Mouse (Mus musculus) liver, embryonic 12.5 days (tissue): ENCODE measurements at regions not wholly inside any gene's neighbourhood (a gene's known extent, or its start where the extent isn't known, plus 50 kb on each side); places are given as distances from the start of the nearest gene placed in this dataset.

Experiments used
- ATAC-seq: fragments of 200-750 bp; cut with Nextera tagmentation; 2 replicates; pipeline ENCODE4 v1.8.0; 2017; ENCODE audit warnings: moderate number of reproducible peaks, mild to moderate bottlenecking, moderate library complexity
- H3K27ac ChIP-seq: fragments of 300-500 bp; sonication (generic); 2 replicates; pipeline ENCODE4 v1.5.1; 2016; ENCODE audit warnings: mild to moderate bottlenecking
- H3K27me3 ChIP-seq: fragments of 300-500 bp; sonication (generic); replicated peaks from 2 replicates; pipeline ENCODE4 v1.6.1; 2016; ENCODE audit warnings: mild to moderate bottlenecking, moderate library complexity
- H3K36me3 ChIP-seq: fragments of 300-500 bp; sonication (generic); 2 replicates; pipeline ENCODE4 v1.6.1; 2016; ENCODE audit warnings: mild to moderate bottlenecking, moderate library complexity
- H3K4me1 ChIP-seq: fragments of 300-500 bp; sonication (generic); 2 replicates; pipeline ENCODE4 v1.6.1; 2016
- H3K4me2 ChIP-seq: fragments of 300-500 bp; sonication (generic); 2 replicates; pipeline ENCODE4 v1.6.1; 2016; ENCODE audit warnings: mild to moderate bottlenecking, moderate library complexity
- H3K4me3 ChIP-seq: fragments of 300-500 bp; sonication (generic); 2 replicates; pipeline ENCODE4 v1.5.1; 2016; ENCODE audit warnings: mild to moderate bottlenecking, moderate library complexity
- H3K9ac ChIP-seq: fragments of 300-500 bp; sonication (generic); 2 replicates; pipeline ENCODE4 v1.6.1; 2016; ENCODE audit warnings: mild to moderate bottlenecking, moderate library complexity
- H3K9me3 ChIP-seq: fragments of 300-500 bp; sonication (generic); replicated peaks from 2 replicates; pipeline ENCODE4 v1.6.1; 2016; ENCODE audit warnings: mild to moderate bottlenecking, moderate library complexity
- WGBS: fragments of 180-500 bp; shearing (Covaris S2); methylation state at CpG from one replicate; pipeline ENCODE4 v1.1.7; 2016; ENCODE audit not compliant: insufficient replicate concordance; 5-methylcytosine and 5-hydroxymethylcytosine counted together

DNA sequence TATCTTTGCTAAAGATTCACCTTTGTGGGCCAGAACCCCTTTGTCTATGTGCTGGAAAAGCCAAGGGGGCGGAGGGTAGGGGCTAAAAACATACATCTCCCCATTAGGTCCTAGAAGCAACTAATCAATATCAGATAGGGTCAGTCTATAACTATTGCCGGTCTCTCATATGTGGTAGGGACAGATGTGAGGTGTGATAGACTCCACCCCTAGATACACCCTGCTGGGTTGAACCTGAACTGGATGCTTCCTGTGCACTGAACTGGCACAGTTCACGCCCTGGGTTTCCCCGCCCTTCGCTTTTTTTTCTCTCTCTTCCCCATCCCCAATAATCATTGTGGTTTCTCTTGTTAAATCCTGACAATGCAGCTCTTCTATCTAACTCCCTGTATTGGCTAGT is 270.3 kb upstream of the Gpc5 start:
- WGBS = 52% methylated on average over 5 of the region's 5 CpGs
- H3K4me1 ChIP-seq = no peaks in the 10 kb centered on the region; the same call in 1 of the 2 replicates
- H3K4me3 ChIP-seq = no peak overlapping the region
- ATAC-seq = no peak
- H3K4me2 ChIP-seq = no peak overlapping the region
- no peaks in the 10 kb centered on the region for H3K9me3 ChIP-seq
- H3K36me3 ChIP-seq = no peaks in the 10 kb centered on the region
- H3K27me3 ChIP-seq = no peaks in the 10 kb centered on the region
- H3K27ac ChIP-seq = no peak overlapping the region
- H3K9ac ChIP-seq = no peak overlapping the region

DNA sequence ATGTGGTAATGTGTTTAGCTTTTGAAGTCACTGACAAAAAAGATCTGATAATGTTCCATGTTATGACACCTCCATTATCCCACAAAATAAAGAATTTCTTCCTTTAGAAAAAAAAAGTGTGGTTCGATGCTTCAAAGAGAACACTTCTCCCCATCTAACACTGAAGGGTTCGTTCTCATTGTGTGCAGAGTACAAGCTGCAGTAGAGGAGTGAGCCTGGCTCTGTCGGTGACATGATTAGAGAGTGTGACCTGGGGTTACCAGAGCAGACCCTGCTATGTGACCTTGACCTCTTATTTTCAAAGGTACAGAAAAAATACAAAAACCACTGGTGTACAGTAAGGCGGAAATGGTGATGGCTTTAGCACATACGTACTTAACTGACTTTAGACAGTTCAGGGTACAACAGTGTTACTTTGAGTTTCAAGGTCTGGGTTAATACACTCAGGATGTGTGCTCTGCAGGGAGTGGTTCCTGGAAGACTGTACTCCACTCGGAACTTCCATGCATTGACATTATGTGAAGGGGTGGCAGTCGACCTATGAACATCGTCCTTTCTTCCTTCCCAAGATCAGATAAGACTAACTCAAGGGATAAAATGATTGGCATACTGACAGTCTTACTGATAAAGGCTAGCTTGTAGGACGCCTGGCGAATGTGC is 265.2 kb upstream of the Gpc5 start:
- ATAC-seq = no peak
- WGBS = 46% methylated on average over 10 of the region's 10 CpGs
- no peak overlapping the region for H3K27ac ChIP-seq

DNA sequence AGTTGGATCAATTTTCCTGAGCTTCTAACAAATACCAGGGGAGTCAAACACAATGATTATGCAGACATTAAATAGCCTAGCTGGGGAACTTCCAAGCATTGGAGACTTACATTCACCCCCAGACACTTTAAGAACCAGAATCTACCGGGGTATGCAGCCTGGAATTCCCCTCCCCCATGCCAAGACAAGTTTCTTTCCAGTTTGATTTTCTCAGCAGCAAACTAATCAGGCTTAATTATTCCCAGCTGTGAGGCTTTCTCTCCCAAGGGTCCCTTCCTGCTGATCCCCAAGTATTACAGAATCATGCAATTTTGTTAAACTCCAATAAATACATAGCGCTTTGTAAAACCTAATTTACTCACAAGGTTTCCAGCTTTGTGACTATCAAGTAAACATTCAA is 262.7 kb upstream of the Gpc5 start:
- Histone ChIP-seq H3K4me3 (no peak overlapping the region), H3K4me1 (no peaks in the 10 kb centered on the region), H3K9me3 (no peaks in the 10 kb centered on the region), H3K36me3 (no peaks in the 10 kb centered on the region), H3K9ac (no peak overlapping the region), H3K27me3 (no peaks in the 10 kb centered on the region), H3K27ac (no peak overlapping the region), H3K4me2 (no peak overlapping the region)
- WGBS = 43% methylated on average over 2 of the region's 2 CpGs
- no peak for ATAC-seq

More for the DNA sequence above, 265.2 kb upstream of the Gpc5 start:
- Histone ChIP-seq H3K27me3 (no peaks in the 10 kb centered on the region), H3K9me3 (no peaks in the 10 kb centered on the region), H3K36me3 (no peaks in the 10 kb centered on the region), H3K4me1 (no peaks in the 10 kb centered on the region), H3K4me3 (no peak overlapping the region), H3K4me2 (no peak overlapping the region), H3K9ac (no peak overlapping the region)

DNA sequence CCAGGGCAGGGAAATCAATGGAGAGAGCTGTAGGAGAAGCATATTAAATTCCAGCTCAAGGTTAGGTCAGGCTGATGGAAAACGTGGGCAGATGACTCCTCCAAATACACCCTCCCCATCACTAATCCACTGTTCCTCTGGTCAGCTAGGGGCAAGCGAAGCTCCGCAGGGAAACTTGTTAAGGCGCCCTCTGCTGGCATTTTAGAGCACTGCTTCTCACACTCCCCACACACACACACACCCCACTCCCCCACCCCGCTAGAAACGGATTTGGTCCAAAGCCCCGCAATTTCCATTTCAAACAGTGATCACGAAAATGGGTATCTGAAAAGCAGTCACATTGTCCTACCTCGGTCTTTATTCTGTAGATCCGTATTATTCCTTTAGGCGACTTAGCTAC is 259.0 kb upstream of the Gpc5 start:
- no peak overlapping the region for H3K4me3 ChIP-seq
- H3K27me3 ChIP-seq = no peaks in the 10 kb centered on the region
- 55% methylated on average over 11 of the region's 11 CpGs for WGBS
- H3K36me3 ChIP-seq = no peaks in the 10 kb centered on the region
- no peak overlapping the region for H3K9ac ChIP-seq
- no peak overlapping the region for H3K27ac ChIP-seq
- no peaks in the 10 kb centered on the region for H3K4me1 ChIP-seq
- ATAC-seq = no peak
- no peak overlapping the region for H3K4me2 ChIP-seq
- no peaks in the 10 kb centered on the region for H3K9me3 ChIP-seq

DNA sequence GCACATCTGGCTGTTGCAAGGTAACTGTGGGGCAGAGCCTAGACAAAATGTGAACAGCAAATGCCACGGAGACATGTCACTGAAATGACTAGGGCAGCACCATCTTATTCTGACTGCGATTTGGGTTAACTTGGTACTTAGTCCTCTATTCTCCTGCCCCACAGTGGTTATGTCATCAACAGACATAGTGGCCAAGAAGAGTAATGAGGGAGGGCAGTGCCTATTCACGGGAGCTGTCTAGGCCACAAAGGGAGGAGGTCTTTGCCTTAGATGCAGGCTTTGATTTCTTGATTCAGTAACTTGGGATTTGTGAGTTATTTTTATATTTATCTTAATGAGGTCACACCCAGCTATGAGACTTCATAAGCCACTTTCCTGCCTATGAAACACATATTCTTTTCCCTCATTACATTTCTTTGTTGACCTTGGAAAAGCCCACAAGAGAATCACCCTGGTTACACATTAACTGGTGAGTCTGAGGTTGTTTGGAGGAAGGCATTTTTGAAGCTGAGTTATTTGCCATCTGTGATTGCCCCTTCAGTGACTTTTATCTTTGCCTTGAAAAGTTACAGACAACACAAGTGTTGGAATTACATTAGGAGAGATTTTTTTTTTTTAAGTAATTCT is 255.2 kb upstream of the Gpc5 start:
- Histone ChIP-seq H3K9me3 (no peaks in the 10 kb centered on the region), H3K36me3 (no peaks in the 10 kb centered on the region), H3K4me1 (no peaks in the 10 kb centered on the region), H3K27me3 (no peaks in the 10 kb centered on the region), H3K9ac (no peak overlapping the region), H3K27ac (no peak overlapping the region), H3K4me3 (no peak overlapping the region), H3K4me2 (no peak overlapping the region)
- ATAC-seq = no peak
- 57% methylated on average over 3 of the region's 3 CpGs for WGBS

DNA sequence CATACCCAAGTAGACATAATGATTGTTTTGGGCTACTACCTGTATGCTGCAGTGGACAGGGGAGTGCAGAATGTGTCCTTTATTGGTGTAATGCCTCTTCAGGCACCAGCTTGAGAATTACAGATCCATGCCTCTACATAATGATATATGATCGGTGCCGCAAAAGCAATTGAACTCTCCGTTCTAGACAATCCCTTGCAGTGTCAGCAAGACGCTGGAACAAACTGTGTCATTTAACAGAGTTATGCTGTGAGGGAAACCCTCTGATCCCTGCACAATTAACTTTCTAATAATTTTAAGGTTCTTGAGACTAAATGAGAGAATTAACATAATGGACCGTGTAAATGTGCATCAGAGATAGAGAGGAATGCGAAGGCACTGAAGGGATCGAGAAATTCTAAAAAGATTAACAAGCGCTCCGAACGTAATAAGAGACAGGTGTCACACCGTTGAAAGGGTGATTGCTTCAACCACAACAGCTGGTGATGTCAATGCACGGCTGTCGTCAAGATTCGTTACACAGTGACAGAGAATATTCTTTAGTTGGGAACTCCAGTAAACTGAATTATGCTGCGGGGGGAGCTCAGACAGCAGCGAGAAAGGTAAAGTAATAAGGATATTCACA is 254.3 kb upstream of the Gpc5 start:
- WGBS = 72% methylated on average over 16 of the region's 16 CpGs

DNA sequence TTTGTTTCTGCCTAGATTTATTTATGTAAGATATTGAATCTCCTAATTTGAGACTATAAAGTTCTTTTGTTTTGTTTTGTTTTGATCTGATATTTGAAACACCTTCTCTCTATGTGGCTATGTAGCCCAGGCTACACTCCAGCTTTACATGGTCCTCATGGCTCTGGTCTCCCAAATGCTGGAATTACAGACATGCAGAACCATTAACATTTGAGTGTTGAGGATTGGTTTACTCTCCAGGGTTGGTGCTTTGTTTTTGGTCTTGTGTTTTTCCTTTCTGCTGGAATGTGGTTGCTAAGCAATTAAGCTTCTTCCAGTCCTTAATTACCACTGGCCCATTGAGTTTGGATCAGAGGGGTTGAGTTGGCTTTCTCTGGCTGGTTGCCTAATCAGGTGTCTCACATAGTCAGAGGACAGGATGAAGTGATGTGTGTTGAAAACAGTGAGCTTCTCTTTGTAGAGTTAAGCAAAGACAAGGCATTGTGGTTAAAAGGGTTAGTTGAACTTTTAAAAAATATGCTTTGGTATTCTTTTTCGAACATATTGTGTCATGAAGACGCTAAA is 252.6 kb upstream of the Gpc5 start:
- no peak overlapping the region for H3K4me3 ChIP-seq
- no peaks in the 10 kb centered on the region for H3K4me1 ChIP-seq
- H3K9me3 ChIP-seq = no peaks in the 10 kb centered on the region
- WGBS = 75% methylated on average over 2 of the region's 2 CpGs
- no peak overlapping the region for H3K9ac ChIP-seq
- H3K4me2 ChIP-seq = no peak overlapping the region
- no peaks in the 10 kb centered on the region for H3K36me3 ChIP-seq
- ATAC-seq = no peak
- H3K27me3 ChIP-seq = no peaks in the 10 kb centered on the region
- no peak overlapping the region for H3K27ac ChIP-seq

More for the DNA sequence above, 254.3 kb upstream of the Gpc5 start:
- no peaks in the 10 kb centered on the region for H3K4me1 ChIP-seq
- ATAC-seq = no peak
- H3K27me3 ChIP-seq = no peaks in the 10 kb centered on the region
- H3K9ac ChIP-seq = no peak overlapping the region
- H3K27ac ChIP-seq = no peak overlapping the region
- H3K4me2 ChIP-seq = no peak overlapping the region
- H3K9me3 ChIP-seq = no peaks in the 10 kb centered on the region
- no peaks in the 10 kb centered on the region for H3K36me3 ChIP-seq
- H3K4me3 ChIP-seq = no peak overlapping the region

DNA sequence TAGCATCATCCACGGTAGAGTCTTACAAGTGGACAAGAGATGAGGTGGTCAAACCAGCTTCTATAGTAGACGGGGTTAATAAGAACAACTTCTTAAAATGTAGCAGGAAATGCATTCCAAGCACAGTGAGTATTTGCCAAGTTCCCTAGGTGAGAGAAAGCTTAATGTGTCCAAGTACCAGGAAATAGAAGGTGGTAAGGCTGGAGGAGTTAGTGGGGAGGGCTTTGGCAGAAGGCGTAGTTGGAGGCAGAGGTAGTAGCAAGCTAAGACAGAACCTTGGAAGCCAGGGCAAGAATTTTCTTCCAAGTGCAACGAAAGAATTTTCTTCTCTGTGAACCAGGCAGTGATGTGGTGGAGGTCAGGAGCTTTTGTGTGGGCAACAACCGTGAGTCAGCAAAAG is 251.2 kb upstream of the Gpc5 start:
- H3K27ac ChIP-seq = no peak overlapping the region
- WGBS = 60% methylated on average over 5 of the region's 5 CpGs
- no peak overlapping the region for H3K4me2 ChIP-seq
- H3K36me3 ChIP-seq = no peaks in the 10 kb centered on the region
- H3K4me3 ChIP-seq = no peak overlapping the region
- ATAC-seq = no peak
- no peak overlapping the region for H3K9ac ChIP-seq
- H3K9me3 ChIP-seq = no peaks in the 10 kb centered on the region
- H3K27me3 ChIP-seq = no peaks in the 10 kb centered on the region
- H3K4me1 ChIP-seq = no peaks in the 10 kb centered on the region

DNA sequence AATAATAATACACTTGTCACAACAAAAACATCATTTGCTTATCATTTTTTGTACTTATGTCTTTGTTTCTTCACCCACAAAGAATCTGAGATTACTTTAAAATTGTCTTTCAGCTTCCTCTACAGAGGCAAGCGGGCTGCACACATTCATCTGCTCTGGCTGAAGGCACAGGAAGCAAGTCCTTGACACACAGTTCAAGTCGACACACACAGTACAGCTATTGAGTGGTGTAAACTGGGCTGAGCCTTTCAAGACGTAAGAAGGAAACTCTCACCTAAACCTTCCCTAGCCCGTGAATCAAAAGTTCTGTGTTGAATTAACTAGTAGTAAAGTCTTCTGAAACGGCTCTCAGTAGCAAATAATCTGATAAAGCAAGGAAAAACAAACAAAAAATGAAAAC is 250.5 kb upstream of the Gpc5 start:
- no peak overlapping the region for H3K27ac ChIP-seq
- no peaks in the 10 kb centered on the region for H3K9me3 ChIP-seq
- H3K4me3 ChIP-seq = no peak overlapping the region
- no peak overlapping the region for H3K9ac ChIP-seq
- no peak overlapping the region for H3K4me2 ChIP-seq
- WGBS = 32% methylated on average over 5 of the region's 5 CpGs
- no peaks in the 10 kb centered on the region for H3K27me3 ChIP-seq
- H3K36me3 ChIP-seq = no peaks in the 10 kb centered on the region
- no peak for ATAC-seq
- no peaks in the 10 kb centered on the region for H3K4me1 ChIP-seq

DNA sequence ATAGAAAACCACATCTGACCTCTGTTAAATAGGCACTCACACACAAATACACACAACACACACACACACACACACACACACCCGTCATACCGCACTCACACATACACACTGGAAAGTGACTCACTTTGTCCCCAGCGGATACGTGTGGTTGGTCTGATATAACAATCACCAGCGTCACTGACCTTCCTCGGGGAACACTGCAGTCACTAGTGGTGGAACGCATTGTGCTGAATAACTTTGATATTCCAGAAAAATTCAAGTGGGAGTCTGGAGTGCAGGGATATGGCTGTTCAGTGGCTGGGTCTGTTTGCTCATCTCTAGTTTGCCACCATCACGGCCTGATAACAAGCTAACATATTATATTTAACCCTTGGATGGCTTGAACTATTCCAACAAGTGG is 249.7 kb upstream of the Gpc5 start:
- WGBS = 64% methylated on average over 8 of the region's 8 CpGs
- Histone ChIP-seq H3K36me3 (no peaks in the 10 kb centered on the region), H3K9me3 (no peaks in the 10 kb centered on the region), H3K9ac (no peak overlapping the region), H3K4me3 (no peak overlapping the region), H3K27ac (no peak overlapping the region), H3K27me3 (no peaks in the 10 kb centered on the region), H3K4me2 (no peak overlapping the region), H3K4me1 (no peaks in the 10 kb centered on the region)
- ATAC-seq = no peak

DNA sequence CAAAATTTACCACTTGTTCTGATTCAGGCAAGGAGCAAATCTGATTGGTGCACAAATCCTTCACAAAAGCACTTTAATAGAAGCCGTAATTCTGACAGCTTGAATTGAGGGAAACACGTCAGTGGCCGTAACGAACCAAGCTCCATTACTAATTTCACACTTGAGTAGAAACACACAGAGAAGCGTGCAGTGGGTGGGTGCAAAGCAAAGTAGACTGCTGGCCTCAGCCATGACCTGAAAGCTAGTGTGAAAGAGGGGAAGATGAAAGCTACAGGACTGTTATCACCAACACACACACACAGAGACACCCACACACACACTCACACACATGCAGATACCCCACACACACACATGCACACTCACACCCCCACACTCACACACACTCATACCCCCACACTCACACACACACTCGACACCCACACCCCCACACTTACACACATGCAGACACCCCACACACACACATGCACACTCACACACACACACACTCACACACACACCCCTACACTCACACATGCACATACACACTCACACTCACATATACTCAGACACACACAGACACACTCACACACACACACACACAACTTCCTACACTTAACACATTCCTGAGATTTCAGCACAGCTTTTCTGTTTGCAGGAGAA is 248.8 kb upstream of the Gpc5 start:
- H3K27me3 ChIP-seq = no peaks in the 10 kb centered on the region
- 72% methylated on average over 6 of the region's 6 CpGs for WGBS
- H3K9ac ChIP-seq = no peak overlapping the region
- H3K4me3 ChIP-seq = no peak overlapping the region
- H3K27ac ChIP-seq = no peak overlapping the region
- no peak for ATAC-seq
- no peaks in the 10 kb centered on the region for H3K4me1 ChIP-seq
- H3K36me3 ChIP-seq = no peaks in the 10 kb centered on the region
- H3K9me3 ChIP-seq = no peaks in the 10 kb centered on the region
- no peak overlapping the region for H3K4me2 ChIP-seq
